Mouse (Mus musculus): ENCODE results near the gene Pi16. TPM values are rescaled to one million over a fixed set of nuclear protein-coding genes. Genes with fewer than 3 reads are reported as not detected.
"Not testable (repeated sequence)": the region's sequence is repeated elsewhere in the genome, so short reads cannot be mapped to it uniquely, and the experiment has no call there.

Pi16 gene
- 7.1 TPM for polyA plus RNA-seq (2012; fragmentation: generic; extraction: Trizol)

GRCm38 (mm10) chr17:29317380-29317779 lies at the start of gene Pi16:
Pi16 (plus strand) TSS chr17:29317680.
- H3ac ChIP-seq (ENCODE audit: control insufficient read depth, insufficient read length); H3K79me2 ChIP-seq (ENCODE audit: control insufficient read depth, insufficient read depth): not testable (repeated sequence)
- H3K4me2 ChIP-seq (ENCODE audit: low read depth), result peak within 1 kb of the TSS; percentile 59

GRCm38 (mm10) chr17:29267931-29268681 lies 49.4 kb upstream of the Pi16 start:
- Histone ChIP-seq H3K36me3 (ENCODE audit: control insufficient read depth, insufficient read depth) (no peaks in the 10 kb centered on the region), H3K79me2 (ENCODE audit: control insufficient read depth, insufficient read depth) (peaks cover 43% of the 10 kb centered on the region), H3K4me3 (peak overlapping the region; percentile 56), H3K27me3 (ENCODE audit: control insufficient read depth, insufficient read depth, insufficient read length) (no peaks in the 10 kb centered on the region), H3ac (ENCODE audit: control insufficient read depth, insufficient read length) (peak overlapping the region; percentile 79), H3K4me2 (ENCODE audit: low read depth) (peak overlapping the region; percentile 67)
- TF ChIP-seq POLR2A (IDR thresholded peaks at IDR 0.05; ENCODE audit: insufficient read length, low read depth), result no peak
- no peak for TF ChIP-seq POLR2AphosphoS2 (IDR thresholded peaks at IDR 0.05; ENCODE audit: insufficient read length, low read depth)
- TF ChIP-seq E2F4 (IDR thresholded peaks at IDR 0.05; ENCODE audit: insufficient read depth), result no peak
- no peak for TF ChIP-seq TCF12 (IDR thresholded peaks at IDR 0.05; ENCODE audit: insufficient read depth, poor library complexity, severe bottlenecking)
- no peak for TF ChIP-seq SRF (IDR thresholded peaks at IDR 0.05; ENCODE audit: control insufficient read depth, insufficient read length, low read depth)
- no peak for TF ChIP-seq MYOD1 (IDR thresholded peaks at IDR 0.05; ENCODE audit: control insufficient read depth in 1 of 3, insufficient read length in 2 of 3, low read depth in 2 of 3)
- TF ChIP-seq MAX (IDR thresholded peaks at IDR 0.05; ENCODE audit: low read depth), result no peak
- no peak for TF ChIP-seq TCF3 (IDR thresholded peaks at IDR 0.05; ENCODE audit: insufficient read length, low read depth)
- TF ChIP-seq CEBPB (IDR thresholded peaks at IDR 0.05; ENCODE audit: insufficient read depth, poor library complexity, severe bottlenecking), result no peak
- TF ChIP-seq USF1 (IDR thresholded peaks at IDR 0.05; ENCODE audit: low read depth), result no peak
- TF ChIP-seq REST (IDR thresholded peaks at IDR 0.05; ENCODE audit: insufficient read depth, insufficient read length), result no peak
- TF ChIP-seq MYOG (IDR thresholded peaks at IDR 0.05; ENCODE audit: control insufficient read depth in 1 of 3, insufficient read depth in 1 of 3, insufficient read length in 2 of 3, low read depth in 2 of 3), result no peak

More at GRCm38 (mm10) chr17:29317380-29317779, at the start of gene Pi16:
- not testable (repeated sequence) for H3K36me3 ChIP-seq (ENCODE audit: control insufficient read depth, insufficient read depth); H3K27me3 ChIP-seq (ENCODE audit: control insufficient read depth, insufficient read depth, insufficient read length); H3K4me3 ChIP-seq

GRCm38 (mm10) chr17:29268682-29269348 lies 48.7 kb upstream of the Pi16 start, which contains the start of gene BC004004:
BC004004 (plus strand) TSS chr17:29268788.
- Histone ChIP-seq H3ac (ENCODE audit: control insufficient read depth, insufficient read length) (peak within 1 kb of the TSS; percentile 79), H3K4me2 (ENCODE audit: low read depth) (peak within 1 kb of the TSS; percentile 88), H3K4me3 (peak within 1 kb of the TSS; percentile 56), H3K79me2 (ENCODE audit: control insufficient read depth, insufficient read depth) (peaks cover 40% of the 10 kb centered on the region), H3K27me3 (ENCODE audit: control insufficient read depth, insufficient read depth, insufficient read length) (no peaks in the 10 kb centered on the region), H3K36me3 (ENCODE audit: control insufficient read depth, insufficient read depth) (no peaks in the 10 kb centered on the region)
- TF ChIP-seq E2F4 (IDR thresholded peaks at IDR 0.05; ENCODE audit: insufficient read depth) (no peak), MAX (IDR thresholded peaks at IDR 0.05; ENCODE audit: low read depth) (peak; percentile 24), MYOG (IDR thresholded peaks at IDR 0.05; ENCODE audit: control insufficient read depth in 1 of 3, insufficient read depth in 1 of 3, insufficient read length in 2 of 3, low read depth in 2 of 3) (peak in 1 of 3 experiments; percentile 18), POLR2A (IDR thresholded peaks at IDR 0.05; ENCODE audit: insufficient read length, low read depth) (peak; percentile 70), MYOD1 (IDR thresholded peaks at IDR 0.05; ENCODE audit: control insufficient read depth in 1 of 3, insufficient read length in 2 of 3, low read depth in 2 of 3) (peak in 1 of 3 experiments; percentile 20), SRF (IDR thresholded peaks at IDR 0.05; ENCODE audit: control insufficient read depth, insufficient read length, low read depth) (no peak), TCF12 (IDR thresholded peaks at IDR 0.05; ENCODE audit: insufficient read depth, poor library complexity, severe bottlenecking) (no peak), TCF3 (IDR thresholded peaks at IDR 0.05; ENCODE audit: insufficient read length, low read depth) (no peak), REST (IDR thresholded peaks at IDR 0.05; ENCODE audit: insufficient read depth, insufficient read length) (no peak), USF1 (IDR thresholded peaks at IDR 0.05; ENCODE audit: low read depth) (no peak), CEBPB (IDR thresholded peaks at IDR 0.05; ENCODE audit: insufficient read depth, poor library complexity, severe bottlenecking) (no peak), POLR2AphosphoS2 (IDR thresholded peaks at IDR 0.05; ENCODE audit: insufficient read length, low read depth) (peak; percentile 55)

GRCm38 (mm10) chr17:29269349-29269706 lies 48.2 kb upstream of the Pi16 start:
- H3ac ChIP-seq (ENCODE audit: control insufficient read depth, insufficient read length), result peak overlapping the region; percentile 79
- no peaks in the 10 kb centered on the region for H3K36me3 ChIP-seq (ENCODE audit: control insufficient read depth, insufficient read depth)
- TF ChIP-seq MAX (IDR thresholded peaks at IDR 0.05; ENCODE audit: low read depth) (no peak), SRF (IDR thresholded peaks at IDR 0.05; ENCODE audit: control insufficient read depth, insufficient read length, low read depth) (no peak), TCF3 (IDR thresholded peaks at IDR 0.05; ENCODE audit: insufficient read length, low read depth) (no peak), REST (IDR thresholded peaks at IDR 0.05; ENCODE audit: insufficient read depth, insufficient read length) (no peak), POLR2A (IDR thresholded peaks at IDR 0.05; ENCODE audit: insufficient read length, low read depth) (no peak), MYOD1 (IDR thresholded peaks at IDR 0.05; ENCODE audit: control insufficient read depth in 1 of 3, insufficient read length in 2 of 3, low read depth in 2 of 3) (no peak), USF1 (IDR thresholded peaks at IDR 0.05; ENCODE audit: low read depth) (no peak), E2F4 (IDR thresholded peaks at IDR 0.05; ENCODE audit: insufficient read depth) (no peak), POLR2AphosphoS2 (IDR thresholded peaks at IDR 0.05; ENCODE audit: insufficient read length, low read depth) (no peak), CEBPB (IDR thresholded peaks at IDR 0.05; ENCODE audit: insufficient read depth, poor library complexity, severe bottlenecking) (no peak)
- H3K4me2 ChIP-seq (ENCODE audit: low read depth), result peak overlapping the region; percentile 88
- peak overlapping the region; percentile 56 for H3K4me3 ChIP-seq
- H3K79me2 ChIP-seq (ENCODE audit: control insufficient read depth, insufficient read depth), result peaks cover 45% of the 10 kb centered on the region
- no peaks in the 10 kb centered on the region for H3K27me3 ChIP-seq (ENCODE audit: control insufficient read depth, insufficient read depth, insufficient read length)

All from myocyte (in vitro differentiated cells).